Mouse (Mus musculus): ENCODE data around the gene Fcgr1. TPM values are rescaled to one million over a fixed set of nuclear protein-coding genes. Genes with fewer than 3 reads are reported as not detected.
"Not testable (repeated sequence)": the region's sequence is repeated elsewhere in the genome, so short reads cannot be mapped to it uniquely, and the experiment has no call there.

Gene Fcgr1
- total and polyA plus RNA-seq, 2 experiments from 2014 or later, result 1.5 to 3.0 TPM

GRCm38 (mm10) chr3:96269511-96270474 is 24.0 kb downstream of the Fcgr1 start, which contains the start of gene Hist2h2bb:
Gene Hist2h2bb, plus strand, starts transcription at chr3:96269752.
- peak within 1 kb of the TSS; percentile 54 for H3K4me3 ChIP-seq (ENCODE audit: low read depth, low read length)
- DNase-seq (ENCODE audit: low spot score), result peak; percentile 98
- peaks cover 8% of the 10 kb centered on the region; the same call in 1 of the 2 replicates for H3K4me1 ChIP-seq (ENCODE audit: control insufficient read depth, insufficient read depth)
- H3K36me3 ChIP-seq (replicated peaks; ENCODE audit: control insufficient read depth, insufficient read depth, low read length), result no peaks in the 10 kb centered on the region
- H3K27me3 ChIP-seq (ENCODE audit: control insufficient read depth, insufficient read depth, low read length), result no peaks in the 10 kb centered on the region
- peak; percentile 95 for ATAC-seq (ENCODE audit: insufficient read depth, low read depth)
- H3K27ac ChIP-seq (ENCODE audit: low read depth), result peak within 1 kb of the TSS; percentile 95
- TF ChIP-seq CTCF (IDR thresholded peaks at IDR 0.05; ENCODE audit: low read depth) (no peak), EP300 (IDR thresholded peaks at IDR 0.05; ENCODE audit: low read depth) (no peak)
- 2% methylated on average over 45 of the region's 45 CpGs for WGBS
- peak within 1 kb of the TSS; percentile 75 for H3K4me2 ChIP-seq (ENCODE audit: low read depth, low read length)
- peak within 1 kb of the TSS; percentile 60 for H3K9ac ChIP-seq (replicated peaks; ENCODE audit: low read depth, low read length)
- H3K9me3 ChIP-seq (replicated peaks; ENCODE audit: control insufficient read depth, low read length), result no peaks in the 10 kb centered on the region

GRCm38 (mm10) chr3:96268776-96269378 is 24.9 kb downstream of the Fcgr1 start:
- 2% methylated on average over 9 of the region's 44 CpGs for WGBS
- peak; percentile 30 for ATAC-seq (ENCODE audit: insufficient read depth, low read depth)
- H3K27me3 ChIP-seq (ENCODE audit: control insufficient read depth, insufficient read depth, low read length); H3K36me3 ChIP-seq (replicated peaks; ENCODE audit: control insufficient read depth, insufficient read depth, low read length); H3K9me3 ChIP-seq (replicated peaks; ENCODE audit: control insufficient read depth, low read length); DNase-seq (ENCODE audit: low spot score): not testable (repeated sequence)
- H3K4me3 ChIP-seq (ENCODE audit: low read depth, low read length), result peak overlapping the region; percentile 54
- peaks cover 17% of the 10 kb centered on the region; the same call in 1 of the 2 replicates for H3K4me1 ChIP-seq (ENCODE audit: control insufficient read depth, insufficient read depth)
- peak overlapping the region; percentile 60 for H3K9ac ChIP-seq (replicated peaks; ENCODE audit: low read depth, low read length)
- peak overlapping the region; percentile 75 for H3K4me2 ChIP-seq (ENCODE audit: low read depth, low read length)
- peak overlapping the region; percentile 95 for H3K27ac ChIP-seq (ENCODE audit: low read depth)

- Histone ChIP-seq H3K4me1 (ENCODE audit: control insufficient read depth, insufficient read depth) (peaks cover 17% of the 10 kb centered on the region; the same call in 1 of the 2 replicates), H3K27ac (ENCODE audit: low read depth) (peak within 1 kb of the TSS; percentile 95), H3K9me3 (replicated peaks; ENCODE audit: control insufficient read depth, low read length) (no peaks in the 10 kb centered on the region), H3K27me3 (ENCODE audit: control insufficient read depth, insufficient read depth, low read length) (no peaks in the 10 kb centered on the region), H3K36me3 (replicated peaks; ENCODE audit: control insufficient read depth, insufficient read depth, low read length) (no peaks in the 10 kb centered on the region), H3K4me2 (ENCODE audit: low read depth, low read length) (peak within 1 kb of the TSS; percentile 75), H3K4me3 (ENCODE audit: low read depth, low read length) (peak within 1 kb of the TSS; percentile 54), H3K9ac (replicated peaks; ENCODE audit: low read depth, low read length) (peak within 1 kb of the TSS; percentile 60)
- DNase-seq (ENCODE audit: low spot score) (peak; percentile 85), ATAC-seq (ENCODE audit: insufficient read depth, low read depth) (peak; percentile 45)
- TF ChIP-seq CTCF (IDR thresholded peaks at IDR 0.05; ENCODE audit: low read depth) (no peak), EP300 (IDR thresholded peaks at IDR 0.05; ENCODE audit: low read depth) (no peak)
- WGBS, result 29% methylated on average over 29 of the region's 30 CpGs
These were observed 25.6 kb downstream of the Fcgr1 start, which contains the start of gene Hist2h3b for GRCm38 (mm10) chr3:96268051-96268775. Gene Hist2h3b, plus strand, starts transcription at chr3:96268654.

GRCm38 (mm10) chr3:96267541-96267940 is 26.2 kb downstream of the Fcgr1 start:
- H3K36me3 ChIP-seq (replicated peaks; ENCODE audit: control insufficient read depth, insufficient read depth, low read length), result no peaks in the 10 kb centered on the region
- ATAC-seq (ENCODE audit: insufficient read depth, low read depth), result no peak
- WGBS, result 89% methylated on average over 4 of the region's 4 CpGs

GRCm38 (mm10) chr3:96266132-96266710 is 27.5 kb downstream of the Fcgr1 start:
- Histone ChIP-seq H3K27ac (ENCODE audit: low read depth) (no peak overlapping the region), H3K27me3 (ENCODE audit: control insufficient read depth, insufficient read depth, low read length) (no peaks in the 10 kb centered on the region), H3K4me1 (ENCODE audit: control insufficient read depth, insufficient read depth) (peaks cover 22% of the 10 kb centered on the region; the same call in 1 of the 2 replicates), H3K4me3 (ENCODE audit: low read depth, low read length) (no peak overlapping the region), H3K4me2 (ENCODE audit: low read depth, low read length) (no peak overlapping the region), H3K9ac (replicated peaks; ENCODE audit: low read depth, low read length) (no peak overlapping the region), H3K9me3 (replicated peaks; ENCODE audit: control insufficient read depth, low read length) (no peaks in the 10 kb centered on the region), H3K36me3 (replicated peaks; ENCODE audit: control insufficient read depth, insufficient read depth, low read length) (no peaks in the 10 kb centered on the region)
- TF ChIP-seq EP300 (IDR thresholded peaks at IDR 0.05; ENCODE audit: low read depth), result no peak
- no peak for TF ChIP-seq CTCF (IDR thresholded peaks at IDR 0.05; ENCODE audit: low read depth)
- WGBS, result 69% methylated on average over 8 of the region's 8 CpGs
- DNase-seq (ENCODE audit: low spot score), result no peak
- no peak for ATAC-seq (ENCODE audit: insufficient read depth, low read depth)

More at GRCm38 (mm10) chr3:96267541-96267940, 26.2 kb downstream of the Fcgr1 start:
- Histone ChIP-seq H3K27ac (ENCODE audit: low read depth) (0 out of 2 replicates have a peak overlapping the region, but pooled peaks have one; percentile 92), H3K9ac (replicated peaks; ENCODE audit: low read depth, low read length) (no peak overlapping the region), H3K4me2 (ENCODE audit: low read depth, low read length) (peak overlapping the region; percentile 56; the same call in 1 of the 2 replicates), H3K9me3 (replicated peaks; ENCODE audit: control insufficient read depth, low read length) (no peaks in the 10 kb centered on the region), H3K4me3 (ENCODE audit: low read depth, low read length) (no peak overlapping the region), H3K27me3 (ENCODE audit: control insufficient read depth, insufficient read depth, low read length) (no peaks in the 10 kb centered on the region), H3K4me1 (ENCODE audit: control insufficient read depth, insufficient read depth) (peaks cover 17% of the 10 kb centered on the region; the same call in 1 of the 2 replicates)
- no peak for DNase-seq (ENCODE audit: low spot score)
- TF ChIP-seq EP300 (IDR thresholded peaks at IDR 0.05; ENCODE audit: low read depth) (no peak), CTCF (IDR thresholded peaks at IDR 0.05; ENCODE audit: low read depth) (no peak)

Data from heart, postnatal 0 days (tissue).